Mouse (Mus musculus) cerebellum, adult 2 months (tissue): ENCODE data around the gene Ift88. TPM values are rescaled to one million over a fixed set of nuclear protein-coding genes. Genes with fewer than 3 reads are reported as not detected.
"Not testable (repeated sequence)": the region's sequence is repeated elsewhere in the genome, so short reads cannot be mapped to it uniquely, and the experiment has no call there.

Experiments
- DNase-seq, 2 experiments: peaks; one replicate each; pipeline ENCODE4 v3.0.0; 2021
- H3K27ac ChIP-seq: fragments of 200-500 bp; 2 replicates; pipeline ENCODE4 v1.5.1; 2012; ENCODE audit warnings: low read length, control low read depth, inconsistent platforms; ENCODE audit not compliant: insufficient read depth
- H3K27me3 ChIP-seq: fragments of 200-500 bp; 2 replicates; pipeline ENCODE4 v1.6.1; 2012; ENCODE audit warnings: inconsistent platforms, mild to moderate bottlenecking, low read length, moderate library complexity; ENCODE audit not compliant: control insufficient read depth, insufficient read depth
- H3K4me1 ChIP-seq: fragments of 200-500 bp; 2 replicates; pipeline ENCODE4 v1.6.1; 2011; ENCODE audit warnings: low read length; ENCODE audit not compliant: control insufficient read depth, insufficient read depth
- H3K4me3 ChIP-seq: fragments of 200-500 bp; replicated peaks from 2 replicates; pipeline ENCODE3; 2011; ENCODE audit warnings: mild to moderate bottlenecking, low read depth, low read length, control low read depth; ENCODE audit not compliant: insufficient read depth
- CTCF ChIP-seq: fragments of 200-500 bp; IDR thresholded peaks from 2 replicates; pipeline ENCODE4 v1.5.1; 2011; ENCODE audit warnings: low read depth, mild to moderate bottlenecking, control low read depth, low read length, moderate library complexity, borderline replicate concordance; ENCODE audit not compliant: insufficient read depth
- POLR2A ChIP-seq: fragments of 200-500 bp; IDR thresholded peaks from 2 replicates; pipeline ENCODE4 v1.6.1; 2011; ENCODE audit warnings: low read length, control low read depth, borderline replicate concordance; ENCODE audit not compliant: insufficient read depth
- WGBS: fragments of 180-500 bp; shearing (Covaris S2); methylation state at CpG from one replicate; pipeline ENCODE4 v1.1.7; 2018; 5-methylcytosine and 5-hydroxymethylcytosine counted together
- polyA plus RNA-seq: library from polyadenylated mRNA; depleted of rRNA; stranded (reverse); fragments of >200 nt; gene quantifications from 2 replicates; pipeline ENCODE4 v1.2.3, GENCODE M21; 2012

Ift88 gene
- polyA plus RNA-seq, 1 experiment: 15.4 TPM

- TF ChIP-seq CTCF (no peak), POLR2A (no peak)
- Histone ChIP-seq H3K4me1 (peaks cover 2% of the 10 kb centered on the region; the same call in 1 of the 2 replicates), H3K27ac (no peak overlapping the region), H3K27me3 (no peaks in the 10 kb centered on the region), H3K4me3 (no peak overlapping the region)
- WGBS: 11% methylated on average over 6 of the region's 6 CpGs
- DNase-seq: no peak
Measured at GRCm38 (mm10) chr14:57409106-57409505, 14.8 kb upstream of the Ift88 start.

GRCm38 (mm10) chr14:57412166-57412565 lies 11.7 kb upstream of the Ift88 start:
- DNase-seq: no peak
- peaks cover 2% of the 10 kb centered on the region; the same call in 1 of the 2 replicates for H3K4me1 ChIP-seq
- 50% methylated on average over 7 of the region's 7 CpGs for WGBS
- no peak for TF ChIP-seq POLR2A
- TF ChIP-seq CTCF: no peak
- no peak overlapping the region for H3K27ac ChIP-seq
- H3K4me3 ChIP-seq: no peak overlapping the region
- no peaks in the 10 kb centered on the region for H3K27me3 ChIP-seq

- TF ChIP-seq POLR2A (no peak), CTCF (no peak)
- Histone ChIP-seq H3K27me3 (no peaks in the 10 kb centered on the region), H3K27ac (no peak overlapping the region), H3K4me3 (no peak overlapping the region), H3K4me1 (no peaks in the 10 kb centered on the region)
- no peak for DNase-seq
- WGBS: 94% methylated on average over 2 of the region's 2 CpGs
Measured at GRCm38 (mm10) chr14:57417187-57417586, 6.7 kb upstream of the Ift88 start.

- no peak for DNase-seq
- H3K4me3 ChIP-seq: peak overlapping the region; percentile 98
- no peaks in the 10 kb centered on the region for H3K4me1 ChIP-seq
- TF ChIP-seq POLR2A (no peak), CTCF (no peak)
- WGBS: 1% methylated on average over 24 of the region's 24 CpGs
- H3K27ac ChIP-seq: peak overlapping the region; percentile 48; the same call in 1 of the 2 replicates
- no peaks in the 10 kb centered on the region for H3K27me3 ChIP-seq
Measured at GRCm38 (mm10) chr14:57424212-57424561, 325 bp downstream of the Ift88 start.

GRCm38 (mm10) chr14:57430451-57430850 lies 6.6 kb downstream of the Ift88 start:
- no peaks in the 10 kb centered on the region for H3K27me3 ChIP-seq
- no peak for DNase-seq
- H3K27ac ChIP-seq: no peak overlapping the region
- TF ChIP-seq CTCF: no peak
- TF ChIP-seq POLR2A: no peak
- no peaks in the 10 kb centered on the region for H3K4me1 ChIP-seq
- WGBS: 86% methylated on average over 2 of the region's 2 CpGs
- no peak overlapping the region for H3K4me3 ChIP-seq

GRCm38 (mm10) chr14:57452516-57452915 lies 28.7 kb downstream of the Ift88 start:
- TF ChIP-seq CTCF: no peak
- TF ChIP-seq POLR2A: no peak

GRCm38 (mm10) chr14:57459883-57460282 lies 36.0 kb downstream of the Ift88 start:
- TF ChIP-seq POLR2A (no peak), CTCF (no peak)
- H3K4me3 ChIP-seq: no peak overlapping the region
- no peak overlapping the region for H3K27ac ChIP-seq
- H3K4me1 ChIP-seq: no peaks in the 10 kb centered on the region
- DNase-seq: no peak
- WGBS: 90% methylated on average over 5 of the region's 5 CpGs
- no peaks in the 10 kb centered on the region for H3K27me3 ChIP-seq

More at GRCm38 (mm10) chr14:57452516-57452915, 28.7 kb downstream of the Ift88 start:
- Histone ChIP-seq H3K4me3 (no peak overlapping the region), H3K27ac (no peak overlapping the region), H3K4me1 (no peaks in the 10 kb centered on the region), H3K27me3 (no peaks in the 10 kb centered on the region)
- 80% methylated on average over 1 of the region's 1 CpGs for WGBS
- DNase-seq: no peak

GRCm38 (mm10) chr14:57460326-57460725 lies 36.5 kb downstream of the Ift88 start:
- not testable (repeated sequence) for H3K4me1 ChIP-seq, H3K27ac ChIP-seq, H3K27me3 ChIP-seq, DNase-seq, H3K4me3 ChIP-seq
- WGBS: 83% methylated on average over 5 of the region's 5 CpGs
